Comparison of ENCODE assay signal across 13 mouse cellular contexts in genomic region chr10:14057841-14058605, GRCm38 (mm10).
A peak's percentile ranks its signal among the peaks of the same experiment; 100 is the strongest.
DNase-seq lines count a peak whose midpoint lies in the region; ATAC-seq and TF ChIP-seq lines count a peak whose summit lies in the region.
"Had no signal": no experiment of that assay in that cellular context is flagged by ENCODE, and none has a peak within 500 bp of the region (broad histone marks: within the 10 kb centered on the region; RNA-seq: fewer than 3 reads in every experiment).

No protein-coding gene starts in this region.

- TF ChIP-seq CTCF in cortical plate, adult 2 months (IDR thresholded peaks at IDR 0.05; ENCODE audit: extremely low read depth, insufficient read depth, low read length), result no peak

- TF ChIP-seq POLR2A in cortical plate, adult 2 months (IDR thresholded peaks at IDR 0.05; ENCODE audit: extremely low read depth, insufficient read depth, low read length), result no peak

- peaks cover 24% of the 10 kb centered on the region for H3K4me1 ChIP-seq in forebrain, embryonic 10.5 days
- peaks cover 29% of the 10 kb centered on the region for H3K4me1 ChIP-seq in forebrain, embryonic 12.5 days
- peaks cover 27% of the 10 kb centered on the region for H3K4me1 ChIP-seq in hindbrain, embryonic 10.5 days (replicated peaks)
- peaks cover 22% of the 10 kb centered on the region for H3K4me1 ChIP-seq in hindbrain, embryonic 12.5 days
- H3K4me1 ChIP-seq in cortical plate, adult 2 months (ENCODE audit: control insufficient read depth, insufficient read depth, low read length), result peaks cover 36% of the 10 kb centered on the region

- no peak overlapping the region for H3K4me2 ChIP-seq in forebrain, embryonic 12.5 days
- no peak overlapping the region for H3K4me2 ChIP-seq in hindbrain, embryonic 12.5 days (replicated peaks)
- H3K4me2 ChIP-seq: embryonic facial prominence, embryonic 13.5 days; limb, embryonic 13.5 days had no signal

- no peaks in the 10 kb centered on the region for H3K9me3 ChIP-seq in forebrain, embryonic 10.5 days
- H3K9me3 ChIP-seq in forebrain, embryonic 12.5 days, result no peaks in the 10 kb centered on the region
- H3K9me3 ChIP-seq in hindbrain, embryonic 10.5 days, result no peaks in the 10 kb centered on the region
- H3K9me3 ChIP-seq in hindbrain, embryonic 12.5 days (replicated peaks), result no peaks in the 10 kb centered on the region
- H3K9me3 ChIP-seq: embryonic facial prominence, embryonic 13.5 days; limb, embryonic 13.5 days had no signal

- 0 out of 2 replicates have a peak overlapping the region, but pooled peaks have one; percentile 80 for H3K27ac ChIP-seq in forebrain, embryonic 10.5 days
- no peak overlapping the region for H3K27ac ChIP-seq in forebrain, embryonic 12.5 days
- 0 out of 2 replicates have a peak overlapping the region, but pooled peaks have one; percentile 83 for H3K27ac ChIP-seq in hindbrain, embryonic 10.5 days
- H3K27ac ChIP-seq in hindbrain, embryonic 12.5 days, result no peak overlapping the region
- H3K27ac ChIP-seq in cortical plate, adult 2 months (ENCODE audit: insufficient read depth, low read length), result peak overlapping the region; percentile 45
- H3K27ac ChIP-seq: limb, embryonic 13.5 days; macrophage had no signal

- H3K27me3 ChIP-seq in forebrain, embryonic 10.5 days (ENCODE audit: poor library complexity, severe bottlenecking), result no peaks in the 10 kb centered on the region
- H3K27me3 ChIP-seq in forebrain, embryonic 12.5 days, result no peaks in the 10 kb centered on the region
- no peaks in the 10 kb centered on the region for H3K27me3 ChIP-seq in hindbrain, embryonic 10.5 days (ENCODE audit: insufficient read depth, poor library complexity, severe bottlenecking)
- no peaks in the 10 kb centered on the region for H3K27me3 ChIP-seq in hindbrain, embryonic 12.5 days
- H3K27me3 ChIP-seq: embryonic facial prominence, embryonic 13.5 days had no signal

- ATAC-seq in forebrain, embryonic 12.5 days (ENCODE audit: low FRiP score), result no peak
- no peak for ATAC-seq in hindbrain, embryonic 12.5 days (ENCODE audit: low FRiP score)

- DNase-seq in forebrain, embryonic 10.5 days (ENCODE audit: extremely low spot score, low spot score), result no peak
- no peak for DNase-seq in hindbrain, embryonic 10.5 days (ENCODE audit: low spot score)
- DNase-seq in A20 (ENCODE audit: low read depth, low spot score), result peak; percentile 65
- DNase-seq in lung, adult 18-20 months, result no peak
- DNase-seq in yolk sac, embryonic 10.5 days (ENCODE audit: low spot score), result no peak
- DNase-seq: gastrocnemius, postnatal 10 days; layer of hippocampus, postnatal 36 days had no signal

- H3K36me3 ChIP-seq in forebrain, embryonic 10.5 days (replicated peaks), result no peaks in the 10 kb centered on the region
- H3K36me3 ChIP-seq in forebrain, embryonic 12.5 days (replicated peaks), result no peaks in the 10 kb centered on the region
- no peaks in the 10 kb centered on the region for H3K36me3 ChIP-seq in hindbrain, embryonic 10.5 days
- no peaks in the 10 kb centered on the region for H3K36me3 ChIP-seq in hindbrain, embryonic 12.5 days
- H3K36me3 ChIP-seq: embryonic facial prominence, embryonic 13.5 days; limb, embryonic 13.5 days had no signal

- no peak overlapping the region for H3K9ac ChIP-seq in forebrain, embryonic 12.5 days
- no peak overlapping the region for H3K9ac ChIP-seq in hindbrain, embryonic 12.5 days
- H3K9ac ChIP-seq: embryonic facial prominence, embryonic 13.5 days; limb, embryonic 13.5 days had no signal

- WGBS in forebrain, embryonic 10.5 days, result 92% methylated on average over 11 of the region's 11 CpGs
- WGBS in forebrain, embryonic 12.5 days, result 92% methylated on average over 11 of the region's 11 CpGs
- WGBS in hindbrain, embryonic 10.5 days, result 88% methylated on average over 11 of the region's 11 CpGs
- 93% methylated on average over 11 of the region's 11 CpGs for WGBS in hindbrain, embryonic 12.5 days

- H3K4me3 ChIP-seq in forebrain, embryonic 10.5 days, result no peak overlapping the region
- H3K4me3 ChIP-seq in forebrain, embryonic 12.5 days (replicated peaks), result no peak overlapping the region
- no peak overlapping the region for H3K4me3 ChIP-seq in hindbrain, embryonic 10.5 days
- H3K4me3 ChIP-seq in hindbrain, embryonic 12.5 days, result no peak overlapping the region
- no peak overlapping the region for H3K4me3 ChIP-seq in cortical plate, adult 2 months (ENCODE audit: insufficient read depth, low read length)
- H3K4me3 ChIP-seq: embryonic facial prominence, embryonic 13.5 days; limb, embryonic 13.5 days had no signal

Comparison
In these comparisons a context has a peak if more than half of its experiments do, and no peak if none do; other contexts are left out.
1. H3K27ac ChIP-seq: peak in forebrain, embryonic 10.5 days (single experiment), hindbrain, embryonic 10.5 days (single experiment) and cortical plate, adult 2 months (single experiment); none in forebrain, embryonic 12.5 days (single experiment) and hindbrain, embryonic 12.5 days (single experiment).